Mouse (Mus musculus) kidney, postnatal 0 days (tissue): ENCODE results near the gene Cldn22. TPM values are rescaled to one million over a fixed set of nuclear protein-coding genes. Genes with fewer than 3 reads are reported as not detected.
A peak's percentile ranks its signal among the peaks of the same experiment; 100 is the strongest.

Experiments
- ATAC-seq: fragments of 200-750 bp; cut with Nextera tagmentation; replicated peaks from 2 replicates; pipeline ENCODE4 v1.8.0; 2017; ENCODE audit warnings: low read depth, moderate number of reproducible peaks, moderate TSS enrichment, moderate library complexity; ENCODE audit not compliant: low FRiP score
- DNase-seq: peaks from one replicate; pipeline ENCODE4 v3.0.0-alpha.2; 2016; ENCODE audit warnings: low spot score
- H3K27ac ChIP-seq: fragments of 300-500 bp; sonication (generic); 2 replicates; pipeline ENCODE4 v1.5.1; 2014; ENCODE audit warnings: mild to moderate bottlenecking
- H3K27me3 ChIP-seq: fragments of 300-500 bp; sonication (generic); 2 replicates; pipeline ENCODE4 v1.6.1; 2014; ENCODE audit warnings: low read length, mixed read lengths; ENCODE audit not compliant: insufficient read depth
- H3K36me3 ChIP-seq: fragments of 300-500 bp; sonication (generic); 2 replicates; pipeline ENCODE4 v1.6.1; 2014; ENCODE audit warnings: low read length, mixed read lengths; ENCODE audit not compliant: insufficient read depth
- H3K4me1 ChIP-seq: fragments of 300-500 bp; sonication (generic); replicated peaks from 2 replicates; pipeline ENCODE4 v1.6.1; 2014; ENCODE audit warnings: antibody characterized with exemption, low read length, mixed read lengths; ENCODE audit not compliant: insufficient read depth
- H3K4me2 ChIP-seq: fragments of 300-500 bp; sonication (generic); 2 replicates; pipeline ENCODE4 v1.6.1; 2014; ENCODE audit warnings: mild to moderate bottlenecking, low read length, moderate library complexity, mixed read lengths
- H3K4me3 ChIP-seq: fragments of 300-500 bp; sonication (generic); replicated peaks from 2 replicates; pipeline ENCODE4 v1.5.1; 2014; ENCODE audit warnings: low read depth, low read length
- H3K9ac ChIP-seq: fragments of 300-500 bp; sonication (generic); 2 replicates; pipeline ENCODE4 v1.6.1; 2014; ENCODE audit warnings: low read depth, low read length
- H3K9me3 ChIP-seq: fragments of 300-500 bp; sonication (generic); replicated peaks from 2 replicates; pipeline ENCODE4 v1.6.1; 2016; ENCODE audit warnings: low read length, inconsistent platforms, mixed read lengths
- CTCF ChIP-seq: IDR thresholded peaks from 2 replicates; pipeline ENCODE4 v1.5.1; 2016; ENCODE audit warnings: antibody characterized with exemption, low read depth, mild to moderate bottlenecking, moderate library complexity
- WGBS: fragments of 180-500 bp; shearing (Covaris S2); extraction: QIAGEN DNeasy Blood & Tissue Kit; methylation state at CpG from one replicate; pipeline ENCODE4 v1.1.7; 2014; 5-methylcytosine and 5-hydroxymethylcytosine counted together
- polyA plus RNA-seq: library from polyadenylated mRNA; unstranded; fragments of >200 nt; fragmentation: Nextera tagmentation; extraction: Ambion mirVana; gene quantifications from 2 replicates; pipeline ENCODE4 v1.2.1, GENCODE M21; 2015

The Cldn22 gene
- polyA plus RNA-seq, 1 experiment from 2014 or later, result not detected

DNA sequence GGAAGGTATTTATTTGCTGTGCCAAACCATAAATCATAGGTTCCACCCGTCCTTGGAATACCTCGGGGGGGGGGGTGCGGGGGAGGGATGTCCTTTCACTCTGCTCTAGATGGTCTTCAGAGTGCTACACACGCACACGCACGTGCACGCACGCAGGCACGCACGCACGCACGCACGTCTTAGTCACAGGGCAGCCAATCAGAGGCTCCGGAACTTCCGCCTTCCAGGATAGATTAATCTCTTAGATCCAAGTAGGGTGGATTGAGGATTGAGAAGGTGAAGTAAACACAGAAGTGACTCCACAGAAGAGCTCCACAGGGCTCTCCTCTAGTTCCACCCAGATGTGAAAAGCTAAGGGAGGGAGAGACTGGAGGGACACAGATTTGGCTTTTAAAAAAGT, 38.0 kb upstream of the Cldn22 start:
- no peaks in the 10 kb centered on the region for H3K27me3 ChIP-seq
- no peaks in the 10 kb centered on the region for H3K9me3 ChIP-seq
- no peak overlapping the region for H3K9ac ChIP-seq
- H3K4me1 ChIP-seq, result no peaks in the 10 kb centered on the region
- no peak overlapping the region for H3K4me3 ChIP-seq
- WGBS, result 85% methylated on average over 15 of the region's 15 CpGs
- no peak for TF ChIP-seq CTCF
- H3K36me3 ChIP-seq, result no peaks in the 10 kb centered on the region
- H3K27ac ChIP-seq, result no peak overlapping the region
- DNase-seq (no peak), ATAC-seq (no peak; the same call in 1 of the 2 replicates)
- no peak overlapping the region for H3K4me2 ChIP-seq

DNA sequence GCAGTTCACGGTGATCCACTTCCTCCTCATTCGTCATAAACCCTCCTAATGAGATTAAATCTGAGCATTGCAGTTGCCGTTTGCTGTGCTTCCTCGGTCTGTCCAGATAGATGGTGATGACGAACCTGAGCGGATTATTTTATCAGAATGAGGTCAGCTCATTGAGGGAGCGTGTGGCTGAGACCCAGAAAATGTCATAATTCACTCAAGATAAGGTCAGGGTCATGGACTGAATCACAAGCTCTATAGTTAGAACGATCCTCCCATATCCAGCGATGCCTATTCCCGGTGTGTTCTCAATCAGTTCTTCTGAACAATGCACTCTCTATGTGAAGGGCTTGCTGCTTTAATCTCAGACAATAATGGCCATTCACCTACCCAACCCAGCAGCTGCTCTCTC, 36.6 kb upstream of the Cldn22 start:
- DNase-seq, result no peak
- 33% methylated on average over 10 of the region's 10 CpGs for WGBS
- H3K9ac ChIP-seq, result no peak overlapping the region
- no peak for TF ChIP-seq CTCF
- no peaks in the 10 kb centered on the region for H3K27me3 ChIP-seq
- H3K9me3 ChIP-seq, result no peaks in the 10 kb centered on the region
- no peaks in the 10 kb centered on the region for H3K36me3 ChIP-seq
- H3K4me1 ChIP-seq, result no peaks in the 10 kb centered on the region
- no peak overlapping the region for H3K27ac ChIP-seq
- ATAC-seq, result 0 out of 2 replicates have a peak, but pooled peaks have one; percentile 40
- H3K4me3 ChIP-seq, result no peak overlapping the region
- H3K4me2 ChIP-seq, result no peak overlapping the region

DNA sequence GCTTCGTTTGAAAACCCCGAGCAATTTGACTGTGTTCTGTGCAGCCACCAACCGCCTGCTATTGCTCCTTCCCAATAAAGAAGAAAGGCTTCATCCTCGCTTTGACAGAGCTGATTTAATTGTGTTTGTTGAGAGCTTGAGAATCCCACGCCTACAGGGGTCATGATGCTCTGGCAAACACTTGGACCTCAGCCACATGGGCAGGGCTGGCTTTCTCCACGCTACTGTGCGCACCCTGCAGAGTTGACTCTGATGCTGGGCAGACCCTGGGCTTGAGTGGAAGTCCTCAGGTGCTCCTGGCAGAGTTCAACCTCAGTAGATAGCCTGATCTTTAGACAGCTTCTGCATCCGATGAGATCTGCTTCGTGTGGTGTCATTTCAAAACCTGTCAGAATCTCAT, 32.3 kb upstream of the Cldn22 start:
- no peak overlapping the region for H3K9ac ChIP-seq
- 63% methylated on average over 9 of the region's 9 CpGs for WGBS
- no peaks in the 10 kb centered on the region for H3K36me3 ChIP-seq
- no peaks in the 10 kb centered on the region for H3K9me3 ChIP-seq
- DNase-seq, result no peak
- TF ChIP-seq CTCF, result no peak
- H3K27ac ChIP-seq, result no peak overlapping the region
- H3K4me3 ChIP-seq, result no peak overlapping the region
- no peaks in the 10 kb centered on the region for H3K27me3 ChIP-seq
- no peaks in the 10 kb centered on the region for H3K4me1 ChIP-seq
- H3K4me2 ChIP-seq, result no peak overlapping the region
- no peak for ATAC-seq

DNA sequence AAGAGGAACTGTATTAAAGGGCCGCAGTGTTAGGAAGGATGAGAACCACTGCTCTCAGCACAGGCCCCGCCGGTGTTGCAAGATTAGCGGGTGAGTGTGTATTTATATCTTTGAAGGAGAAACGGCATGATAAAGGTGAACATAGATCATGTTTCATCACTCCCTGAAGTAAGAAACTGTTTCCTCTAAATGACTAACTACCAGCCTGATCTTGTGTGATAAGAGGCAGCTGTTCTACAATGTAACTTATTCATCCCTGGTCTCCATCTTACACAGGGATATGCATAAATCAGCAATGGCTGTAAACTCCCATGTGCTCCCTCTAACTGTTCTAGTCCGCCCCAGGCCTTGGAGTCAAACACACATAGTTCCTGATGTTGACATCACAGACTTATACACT, 24.8 kb upstream of the Cldn22 start:
- DNase-seq, result peak; percentile 53
- ATAC-seq, result no peak
- 17% methylated on average over 6 of the region's 6 CpGs for WGBS
- no peak overlapping the region for H3K4me2 ChIP-seq
- H3K4me1 ChIP-seq, result no peaks in the 10 kb centered on the region
- H3K36me3 ChIP-seq, result no peaks in the 10 kb centered on the region
- no peak for TF ChIP-seq CTCF
- H3K4me3 ChIP-seq, result no peak overlapping the region
- no peaks in the 10 kb centered on the region for H3K9me3 ChIP-seq
- H3K9ac ChIP-seq, result no peak overlapping the region
- no peak overlapping the region for H3K27ac ChIP-seq
- no peaks in the 10 kb centered on the region for H3K27me3 ChIP-seq

DNA sequence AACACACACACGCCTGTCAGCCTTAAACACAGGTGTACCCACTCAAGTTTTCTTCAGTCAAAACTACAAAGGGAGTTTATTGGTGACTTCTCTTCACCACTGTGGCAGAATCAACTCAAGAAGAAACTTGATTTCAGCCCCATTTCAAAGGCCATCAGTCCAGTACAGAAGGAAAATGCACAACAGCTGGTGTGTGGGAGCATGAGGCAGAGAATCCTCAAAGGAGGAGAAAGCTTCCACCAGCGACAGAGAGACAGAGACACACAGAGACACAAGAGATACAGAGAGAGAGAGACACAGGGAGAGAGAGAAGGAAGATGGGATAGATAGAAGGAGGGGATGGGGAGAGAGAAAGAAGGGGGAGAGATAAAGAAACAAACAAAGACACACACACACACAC, 21.9 kb upstream of the Cldn22 start:
- H3K9ac ChIP-seq, result no peak overlapping the region
- 68% methylated on average over 2 of the region's 2 CpGs for WGBS
- H3K4me2 ChIP-seq, result no peak overlapping the region
- H3K4me3 ChIP-seq, result no peak overlapping the region
- H3K4me1 ChIP-seq, result 0 out of 2 replicates have a peak, but pooled peaks cover 5% of the 10 kb centered on the region
- DNase-seq, result no peak
- H3K36me3 ChIP-seq, result no peaks in the 10 kb centered on the region
- no peak for TF ChIP-seq CTCF
- no peaks in the 10 kb centered on the region for H3K9me3 ChIP-seq
- no peaks in the 10 kb centered on the region for H3K27me3 ChIP-seq
- ATAC-seq, result no peak
- H3K27ac ChIP-seq, result no peak overlapping the region

DNA sequence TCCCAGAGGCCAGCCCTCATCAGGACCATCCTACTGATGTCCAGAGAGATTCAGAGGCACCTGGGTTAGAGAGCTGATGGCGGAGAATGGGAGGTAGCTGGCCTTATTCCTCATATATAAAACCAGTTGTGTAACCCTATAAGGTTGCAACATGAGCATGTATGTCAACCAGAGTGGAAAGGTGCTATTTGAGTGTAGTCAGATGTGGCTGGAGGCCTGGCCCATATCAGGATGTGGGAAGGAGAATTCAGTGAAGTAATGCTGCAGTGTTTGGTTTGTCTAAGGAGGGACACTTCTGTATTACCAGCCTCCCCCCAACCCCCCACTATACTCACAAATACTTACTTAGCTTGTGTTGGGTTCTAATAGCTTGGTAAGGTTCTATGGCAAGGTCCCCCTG, 20.0 kb upstream of the Cldn22 start:
- H3K27me3 ChIP-seq, result no peaks in the 10 kb centered on the region
- no peak overlapping the region for H3K9ac ChIP-seq
- ATAC-seq (no peak), DNase-seq (no peak)
- 83% methylated on average over 1 of the region's 1 CpGs for WGBS
- H3K4me2 ChIP-seq, result no peak overlapping the region
- no peaks in the 10 kb centered on the region for H3K36me3 ChIP-seq
- no peaks in the 10 kb centered on the region for H3K9me3 ChIP-seq
- H3K4me3 ChIP-seq, result no peak overlapping the region
- no peak for TF ChIP-seq CTCF
- no peak overlapping the region for H3K27ac ChIP-seq
- 0 out of 2 replicates have a peak, but pooled peaks cover 5% of the 10 kb centered on the region for H3K4me1 ChIP-seq
